Mouse (Mus musculus): Measurements from ENCODE around the gene Upp2.

Upp2 gene

GRCm38 (mm10) chr2:58552296-58552695 lies 14.8 kb upstream of the Upp2 start:
- DNase-seq, result no peak

GRCm38 (mm10) chr2:58557045-58557845 lies 9.9 kb upstream of the Upp2 start:
- DNase-seq, result no peak

GRCm38 (mm10) chr2:58562137-58562536 lies 5.0 kb upstream of the Upp2 start:
- no peak for DNase-seq

- DNase-seq, result no peak
Observed at GRCm38 (mm10) chr2:58565267-58565666, 1.8 kb upstream of the Upp2 start.

GRCm38 (mm10) chr2:58566049-58566409 lies 1.1 kb upstream of the Upp2 start:
- no peak for DNase-seq

- DNase-seq, result peak; percentile 17 to 37
Observed at GRCm38 (mm10) chr2:58566410-58567065, 560 bp upstream of the Upp2 start.

- DNase-seq, result no peak
Observed at GRCm38 (mm10) chr2:58567866-58568719, 995 bp downstream of the Upp2 start.

GRCm38 (mm10) chr2:58568841-58569645 lies 1.9 kb downstream of the Upp2 start:
- no peak for DNase-seq

GRCm38 (mm10) chr2:58574167-58574566 lies 7.1 kb downstream of the Upp2 start:
- no peak for DNase-seq

- no peak for DNase-seq
Observed at GRCm38 (mm10) chr2:58586311-58586710, 19.2 kb downstream of the Upp2 start.

- no peak for DNase-seq
Observed at GRCm38 (mm10) chr2:58589637-58590036, 22.5 kb downstream of the Upp2 start.

GRCm38 (mm10) chr2:58590055-58590454 lies 23.0 kb downstream of the Upp2 start:
- DNase-seq, result no peak

- DNase-seq, result no peak
Observed at GRCm38 (mm10) chr2:58595350-58595749, 28.3 kb downstream of the Upp2 start.

GRCm38 (mm10) chr2:58596774-58597342 lies 29.8 kb downstream of the Upp2 start:
- DNase-seq, result no peak

GRCm38 (mm10) chr2:58597556-58597955 lies 30.5 kb downstream of the Upp2 start:
- no peak for DNase-seq

- no peak for DNase-seq
Observed at GRCm38 (mm10) chr2:58599639-58600038, 32.5 kb downstream of the Upp2 start.

GRCm38 (mm10) chr2:58601382-58601781 lies 34.3 kb downstream of the Upp2 start:
- DNase-seq, result no peak

- DNase-seq, result no peak
Observed at GRCm38 (mm10) chr2:58603379-58603778, 36.3 kb downstream of the Upp2 start.

- DNase-seq, result no peak
Observed at GRCm38 (mm10) chr2:58604791-58605190, 37.7 kb downstream of the Upp2 start.

GRCm38 (mm10) chr2:58613720-58614119 lies 46.6 kb downstream of the Upp2 start:
- no peak for DNase-seq

GRCm38 (mm10) chr2:58614851-58615250 lies 47.8 kb downstream of the Upp2 start:
- no peak for DNase-seq

- DNase-seq, result no peak
Observed at GRCm38 (mm10) chr2:58615766-58616165, 48.7 kb downstream of the Upp2 start.

Data from spleen, adult 18-20 months (tissue).